Mouse (Mus musculus) brain, embryonic 14.5 days (tissue): ENCODE results near the gene Wdr73.

Experiments used
- CTCF ChIP-seq: fragments of 200-500 bp; IDR thresholded peaks from 2 replicates; pipeline ENCODE4 v1.5.1; 2012; ENCODE audit warnings: inconsistent platforms, mild to moderate bottlenecking, moderate library complexity, borderline replicate concordance; ENCODE audit not compliant: insufficient read depth, insufficient read length; ENCODE audit errors: extremely low read depth
- POLR2A ChIP-seq: fragments of 200-500 bp; IDR thresholded peaks from 2 replicates; pipeline ENCODE4 v1.6.1; 2012; ENCODE audit warnings: mild to moderate bottlenecking, inconsistent platforms, borderline replicate concordance; ENCODE audit not compliant: poor library complexity, insufficient read depth, insufficient read length, severe bottlenecking; ENCODE audit errors: extremely low read depth

DNA sequence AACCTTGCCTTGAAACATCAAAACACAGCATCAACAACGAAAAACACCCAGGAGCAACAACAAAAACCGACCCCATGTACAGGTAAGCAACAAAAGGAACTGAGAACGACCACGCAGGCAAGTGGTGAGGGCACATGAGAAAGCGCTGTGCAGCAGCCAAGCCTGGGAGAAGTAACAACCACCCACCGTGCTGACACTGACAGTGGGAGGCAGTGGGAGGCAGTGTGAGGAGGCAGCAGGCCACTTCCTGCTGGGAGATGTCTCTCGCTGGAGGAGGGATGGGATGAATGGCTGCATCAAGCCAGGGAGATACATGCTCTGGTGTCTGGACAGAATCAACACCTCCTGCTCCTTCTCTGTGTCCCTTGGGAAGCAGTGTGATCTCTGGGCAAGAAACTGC, 3.9 kb downstream of the Wdr73 start:
- no peak for TF ChIP-seq POLR2A
- TF ChIP-seq CTCF: no peak
